Mouse (Mus musculus) gastrocnemius, postnatal 36 days (tissue): ENCODE results near the gene Nhp2. TPM values are rescaled to one million over a fixed set of nuclear protein-coding genes. Genes with fewer than 3 reads are reported as not detected.
"Not testable (repeated sequence)": the region's sequence is repeated elsewhere in the genome, so short reads cannot be mapped to it uniquely, and the experiment has no call there.

Experiments used
- DNase-seq, 2 experiments: peaks; one replicate each; pipeline ENCODE4 v3.0.0; 2022
- intact Hi-C: fragments of 180-260 bp; cut with DNase I; formaldehyde crosslinking; loops from one replicate; pipeline ENCODE4 v1.15.1; 2025
- total RNA-seq, 2 experiments: library from RNA; stranded (reverse); gene quantifications; 2 replicates each; pipeline ENCODE4 v1.2.3; 2021

Nhp2 gene
- total RNA-seq, 2 experiments from 2014 or later: 21.0 to 24.7 TPM

DNA sequence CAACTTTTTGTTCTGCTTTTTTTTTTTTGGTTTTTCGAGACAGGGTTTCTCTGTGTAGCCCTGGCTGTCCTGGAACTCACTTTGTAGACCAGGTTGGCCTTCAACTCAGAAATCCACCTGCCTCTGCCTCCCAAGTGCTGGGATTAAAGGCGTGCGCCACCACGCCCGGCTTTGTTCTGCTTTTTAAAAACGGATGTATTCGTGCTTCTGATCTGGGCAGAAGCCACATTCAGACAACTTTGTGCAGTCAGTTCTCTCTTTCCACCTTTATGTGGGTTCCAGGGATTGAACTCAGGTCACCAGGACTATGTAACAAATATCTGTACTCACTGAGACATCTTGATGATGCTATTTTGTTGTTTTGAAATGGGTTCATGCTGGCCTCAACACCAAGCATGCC, 13.7 kb downstream of the Nhp2 start:
- DNase-seq, intact Hi-C loops: not testable (repeated sequence)

DNA sequence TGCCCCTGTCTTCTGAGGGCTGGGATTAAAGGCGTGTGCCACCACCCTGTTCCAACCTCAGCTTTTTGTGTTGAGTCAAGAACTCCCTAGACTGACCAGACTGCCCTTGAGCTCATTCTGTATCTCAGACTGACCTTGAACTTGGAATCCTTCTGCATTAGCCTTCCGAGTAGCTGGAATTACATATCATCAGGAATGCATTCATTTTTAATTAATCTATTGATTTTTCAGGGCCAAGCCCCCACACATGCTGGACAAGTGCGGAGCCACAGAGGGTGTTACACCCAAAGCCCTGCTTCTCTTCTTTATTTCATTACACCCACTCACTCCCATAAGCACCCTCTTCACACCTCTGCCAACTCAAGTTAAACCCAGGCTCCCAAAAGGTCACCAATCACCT, 14.2 kb downstream of the Nhp2 start:
- intact Hi-C loops: no loop called here
- no peak for DNase-seq

DNA sequence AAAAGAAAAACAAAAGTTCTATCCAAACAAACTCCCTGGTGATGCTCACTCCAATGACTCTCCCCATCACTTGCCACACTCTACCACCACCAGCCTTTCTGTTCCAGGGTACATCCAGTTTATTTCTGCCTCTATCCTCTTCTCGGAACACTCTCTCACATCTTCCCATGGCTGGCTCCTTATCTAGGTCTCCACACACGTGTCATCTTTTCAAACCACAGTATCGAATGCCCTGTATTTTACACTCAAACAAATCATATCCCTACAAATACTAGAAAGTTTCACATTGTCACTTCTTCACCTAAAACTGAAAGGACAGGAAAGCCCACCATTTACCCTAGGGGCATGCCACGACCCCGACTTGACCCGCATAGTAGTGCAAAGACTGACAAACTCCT, 15.6 kb downstream of the Nhp2 start:
- DNase-seq: no peak
- intact Hi-C loops: no loop called here

DNA sequence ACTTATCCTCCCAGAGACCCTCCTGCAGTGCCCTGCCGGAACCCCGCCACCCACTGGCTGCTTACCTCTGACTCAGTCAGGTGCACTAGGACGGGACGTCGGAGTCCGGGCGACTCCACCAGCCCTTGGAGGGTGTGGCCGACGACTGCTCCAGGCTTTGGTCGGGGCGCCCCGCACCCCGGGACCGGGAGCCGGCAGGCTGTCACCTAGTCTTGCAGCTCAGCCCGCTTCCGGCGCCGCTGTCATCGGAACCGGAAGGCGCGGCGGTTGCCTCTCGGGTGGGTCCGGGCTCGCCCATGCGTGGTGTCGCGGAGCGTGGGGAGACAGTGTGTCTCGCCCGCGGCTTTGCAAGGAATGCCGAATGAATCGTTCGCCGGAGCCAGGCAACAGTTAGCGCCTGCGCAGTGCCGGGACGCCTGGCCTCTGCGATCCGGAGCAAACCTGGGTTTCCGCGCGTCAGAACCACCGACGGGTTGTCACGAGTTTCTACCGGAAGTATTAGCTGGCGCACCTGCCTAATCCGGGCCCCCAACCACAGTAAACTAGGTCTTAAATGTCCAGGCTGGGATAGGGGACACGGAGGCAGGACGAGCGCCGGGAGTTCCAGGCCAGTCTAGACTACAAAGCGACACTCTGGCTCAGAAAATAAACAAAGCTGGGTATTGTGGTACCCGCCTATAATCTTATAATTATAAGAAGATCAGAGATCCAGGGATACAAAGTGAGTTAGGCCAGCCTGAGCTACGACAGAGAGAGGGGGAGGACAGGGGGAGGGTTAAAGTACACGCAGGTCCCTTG, 16.2 kb downstream of the Nhp2 start, which contains the start of gene Rmnd5b:
Gene Rmnd5b (minus strand): TSS at position 372 of the 798 bp plus-strand sequence.
- intact Hi-C loops: no loop called here

DNA sequence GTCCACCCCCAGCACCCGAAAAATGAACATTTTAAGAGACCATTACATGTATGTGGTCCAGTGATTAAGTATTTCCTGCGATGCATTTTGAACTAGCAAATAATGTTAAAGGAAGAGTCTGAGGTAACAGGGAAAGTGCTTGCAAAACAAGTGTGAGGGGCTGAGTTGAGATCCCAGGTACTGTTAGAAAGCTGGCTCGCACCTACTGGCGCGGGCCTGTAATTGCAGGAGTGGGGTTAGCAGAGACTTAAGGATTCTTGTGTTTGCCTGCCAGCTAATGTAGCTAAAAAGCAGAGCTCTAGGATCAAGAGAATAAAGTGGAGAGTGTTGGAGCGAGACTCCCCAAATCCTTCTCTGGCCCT, 16.8 kb downstream of the Nhp2 start:
- intact Hi-C loops: no loop called here
- peak in 1 of 2 experiments; percentile 42 for DNase-seq

More for the DNA sequence above, 16.2 kb downstream of the Nhp2 start, which contains the start of gene Rmnd5b:
- DNase-seq: peak; percentile 83 to 88

DNA sequence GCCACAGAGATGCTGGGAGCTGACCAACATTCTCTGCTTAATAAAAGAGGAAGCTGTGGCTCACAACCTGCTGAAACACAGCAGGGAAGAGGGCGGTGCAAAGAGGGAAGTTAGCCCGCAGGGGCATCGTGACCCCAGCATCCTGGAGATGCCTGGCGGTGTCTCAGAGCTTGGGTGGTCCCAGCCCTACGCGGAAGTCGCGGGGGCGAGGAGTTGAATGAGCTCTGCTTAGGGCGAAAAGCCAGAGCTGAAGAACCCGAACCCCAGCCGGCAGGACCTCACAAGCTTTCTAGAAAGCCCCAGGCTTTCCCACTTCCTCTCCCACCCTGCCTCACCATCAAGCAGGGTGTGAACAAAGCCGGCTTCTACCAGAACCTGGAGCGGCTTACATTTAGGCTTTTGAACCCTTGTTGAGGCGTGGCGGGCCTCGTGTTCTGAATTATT, 18.5 kb downstream of the Nhp2 start:
- DNase-seq: no peak
- intact Hi-C loops: no loop called here

DNA sequence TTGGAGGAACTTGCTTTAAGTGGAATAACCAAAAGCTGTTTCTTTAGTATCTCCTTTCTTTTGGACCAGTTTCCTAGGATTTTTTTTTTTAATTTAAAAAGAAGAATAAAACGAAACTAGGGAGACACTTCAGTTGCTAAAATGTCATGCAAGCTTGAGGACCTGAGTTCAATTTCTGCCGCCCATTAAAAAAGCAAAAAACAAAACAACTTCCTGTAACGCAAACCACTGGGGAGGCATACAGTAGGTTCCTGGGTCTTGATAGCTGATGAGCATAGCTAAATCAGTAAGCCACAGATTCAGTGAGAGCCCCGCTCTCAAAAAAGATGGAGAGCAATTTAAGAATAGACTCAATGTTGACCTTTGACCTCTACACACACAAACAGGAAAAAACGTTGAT, 19.0 kb downstream of the Nhp2 start:
- no peak for DNase-seq
- intact Hi-C loops: no loop called here

DNA sequence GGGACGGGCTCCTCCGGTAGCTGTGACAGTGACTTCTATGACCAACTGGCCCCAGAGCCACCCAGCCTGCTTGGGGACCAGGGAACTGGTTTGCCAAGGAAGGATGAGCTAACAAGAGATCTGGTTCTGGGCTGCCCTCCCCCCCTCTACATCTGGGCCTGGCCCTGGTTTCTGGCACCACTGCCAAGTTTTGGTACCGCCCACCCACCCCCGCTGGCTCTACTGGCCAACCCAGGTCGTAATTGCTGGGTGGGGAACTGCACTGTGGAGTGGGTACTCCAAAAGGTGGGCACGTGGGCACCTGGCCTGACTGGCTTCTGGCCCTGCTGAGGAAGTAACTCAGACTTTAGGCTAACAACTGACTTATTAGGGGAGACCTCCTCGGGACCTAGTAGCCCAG, 21.2 kb downstream of the Nhp2 start:
- intact Hi-C loops: no loop called here
- DNase-seq: no peak

DNA sequence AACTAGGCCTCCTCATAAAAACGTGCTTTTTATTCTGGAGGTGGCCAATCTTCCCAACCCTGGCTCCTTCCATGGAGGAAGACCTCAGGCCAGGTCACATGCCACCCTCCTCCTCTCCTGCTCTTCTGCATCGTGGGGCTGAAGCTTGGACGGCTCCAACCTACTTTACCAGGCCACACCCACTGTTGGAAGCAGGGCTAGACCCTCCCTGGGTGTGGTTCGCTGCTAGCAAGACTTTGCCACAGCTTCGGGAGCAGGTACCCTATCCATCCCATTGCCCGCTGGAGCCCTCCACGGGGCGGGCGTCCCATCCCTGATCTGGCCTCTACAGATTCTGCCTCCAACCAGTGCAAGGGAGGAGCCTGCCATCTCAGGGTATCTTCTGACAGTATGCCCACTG, 23.7 kb downstream of the Nhp2 start:
- intact Hi-C loops: no loop called here
- no peak for DNase-seq

DNA sequence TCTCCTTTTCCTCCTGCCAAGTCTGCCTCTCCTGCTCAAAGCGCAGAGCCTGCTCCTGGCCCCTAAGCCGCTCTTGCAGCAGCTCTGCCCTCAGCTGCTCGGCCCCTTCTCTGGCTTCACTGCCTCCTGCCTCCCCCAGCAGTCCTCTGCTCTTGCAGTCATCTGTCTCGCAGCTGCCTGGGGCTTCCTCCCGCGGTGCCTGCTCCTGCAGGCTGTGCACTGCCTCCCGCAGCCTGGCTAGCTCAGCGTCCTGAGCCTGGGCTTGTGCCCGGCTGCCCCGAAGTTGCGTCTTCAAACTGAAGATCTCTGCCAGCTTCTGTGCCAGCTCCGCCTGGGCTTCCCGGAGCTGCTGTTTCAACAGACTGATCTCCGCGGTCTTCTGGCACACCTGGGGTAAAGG, 24.2 kb downstream of the Nhp2 start:
- intact Hi-C loops: no loop called here
- DNase-seq: peak in 1 of 2 experiments; percentile 30

DNA sequence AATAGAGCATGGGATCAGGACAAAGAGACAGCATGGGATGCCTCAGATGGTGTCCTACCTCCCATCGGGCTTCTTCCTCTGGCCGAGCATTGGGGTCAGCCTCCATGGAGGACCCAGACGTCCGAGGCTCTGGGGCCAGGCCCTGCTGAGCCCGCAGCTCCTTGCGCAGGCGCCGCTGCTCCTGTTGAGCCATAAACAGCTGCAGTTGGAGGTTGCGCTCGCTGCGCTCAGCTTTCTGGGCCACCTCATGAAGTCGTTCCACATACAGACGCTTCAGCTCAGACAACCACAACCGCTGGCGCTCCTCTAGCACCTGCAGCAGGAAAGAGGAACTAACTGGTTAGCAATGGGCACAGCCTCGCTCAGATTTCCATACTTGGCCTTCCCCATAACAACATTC, 24.7 kb downstream of the Nhp2 start:
- no peak for DNase-seq
- intact Hi-C loops: no loop called here

DNA sequence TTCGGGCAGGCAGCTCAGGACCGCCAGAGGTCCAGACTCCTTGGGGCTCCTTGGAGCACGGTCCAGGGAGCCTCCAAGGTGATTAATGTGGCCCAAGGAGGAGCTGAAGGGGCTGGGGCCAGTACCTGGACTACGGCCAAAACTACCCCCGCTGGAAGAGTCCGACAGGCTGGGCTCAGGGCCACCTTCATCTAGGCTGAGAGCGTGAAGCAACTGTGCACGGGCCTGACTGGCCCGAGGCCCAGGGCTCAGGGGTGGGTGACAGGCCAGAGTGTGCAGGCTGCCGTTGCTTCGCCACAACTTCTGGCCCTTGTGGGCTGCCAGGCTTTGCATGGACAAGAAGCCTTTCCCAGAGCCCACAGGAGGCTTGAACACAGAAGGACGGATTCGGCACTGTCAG, 25.8 kb downstream of the Nhp2 start:
- intact Hi-C loops: no loop called here
- DNase-seq: no peak

DNA sequence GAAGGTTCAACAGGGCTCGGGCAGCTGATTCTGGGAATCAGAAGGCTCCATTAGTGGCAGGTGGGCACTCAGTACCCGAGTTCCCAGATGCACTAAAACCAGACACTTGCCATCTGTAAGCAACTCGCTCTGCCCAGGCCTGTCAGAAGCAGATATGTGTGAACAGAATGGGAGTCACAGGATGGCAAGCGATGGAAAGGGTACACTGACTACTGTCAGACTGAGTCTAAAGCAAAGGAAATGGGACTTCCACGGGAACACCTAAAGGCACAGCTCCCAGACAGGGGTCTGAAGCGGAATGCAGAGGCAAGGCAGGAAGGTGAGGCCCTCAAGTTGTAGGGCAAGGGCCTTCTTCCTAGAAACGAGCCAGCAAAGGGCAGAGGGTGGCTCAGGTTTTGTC, 26.7 kb downstream of the Nhp2 start:
- DNase-seq: no peak
- intact Hi-C loops: no loop called here

DNA sequence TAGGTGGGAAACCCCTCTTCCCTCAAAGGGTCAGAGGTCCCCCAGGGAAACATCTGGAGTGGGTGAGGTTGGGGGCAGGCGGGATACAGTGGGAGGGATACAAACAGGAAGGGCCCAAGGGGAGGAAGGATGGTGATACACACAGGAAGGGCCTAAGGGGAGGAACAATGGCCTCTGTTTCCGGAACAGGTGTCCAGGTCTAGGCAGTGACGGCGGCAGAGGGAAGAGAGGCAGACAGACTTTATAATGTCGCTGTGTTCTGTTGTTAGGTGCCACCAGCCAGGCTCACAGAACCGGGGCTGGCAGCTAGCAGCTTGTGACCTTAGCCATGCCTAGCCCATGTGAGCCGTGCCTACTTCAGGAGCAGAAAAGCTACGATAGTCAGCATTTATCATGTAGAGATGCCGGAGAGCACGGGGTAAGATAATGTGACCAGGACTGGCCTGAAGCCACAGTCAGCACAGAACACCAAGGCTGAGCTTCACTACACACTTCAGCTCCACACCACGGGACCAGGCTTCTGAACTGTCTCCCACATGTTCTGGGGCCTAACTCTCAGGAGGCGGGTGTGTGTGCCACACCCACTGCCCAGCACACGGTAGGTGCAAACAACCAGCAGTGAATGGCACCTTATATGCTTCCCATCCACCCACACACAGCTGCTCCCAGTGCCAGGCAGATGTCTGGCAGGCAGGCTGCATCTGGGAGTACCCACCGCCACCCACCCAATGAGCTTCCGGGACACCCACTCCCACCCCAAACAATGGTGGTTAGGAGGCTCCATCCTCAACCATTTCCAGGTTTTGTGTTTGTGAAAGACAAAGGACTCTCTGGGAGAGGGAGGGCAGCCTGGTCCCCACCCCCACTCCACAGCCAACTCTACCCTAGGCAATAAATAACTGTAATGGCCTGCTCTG, 27.5 kb downstream of the Nhp2 start:
- intact Hi-C loops: no loop called here
- DNase-seq: no peak

DNA sequence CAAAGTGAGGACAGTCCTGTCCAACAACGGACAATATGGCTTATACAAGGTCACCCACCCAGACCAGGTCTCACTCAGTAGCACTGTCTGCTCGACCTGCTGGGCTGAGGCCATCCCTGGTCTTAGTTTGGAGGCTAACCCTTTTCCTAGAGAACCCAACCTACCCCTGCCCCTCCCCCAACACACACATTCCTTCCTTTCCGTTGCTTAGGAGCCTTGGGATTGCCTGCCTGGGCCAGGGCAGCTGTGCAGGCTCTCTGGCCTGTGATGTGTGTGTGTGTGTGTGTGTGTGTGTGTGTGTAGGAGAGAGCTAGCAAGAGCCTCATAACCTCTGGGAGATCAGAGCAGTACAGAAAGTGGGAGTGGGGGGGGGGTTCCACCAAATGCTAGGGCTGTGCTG, 29.0 kb downstream of the Nhp2 start:
- intact Hi-C loops: no loop called here
- DNase-seq: no peak

DNA sequence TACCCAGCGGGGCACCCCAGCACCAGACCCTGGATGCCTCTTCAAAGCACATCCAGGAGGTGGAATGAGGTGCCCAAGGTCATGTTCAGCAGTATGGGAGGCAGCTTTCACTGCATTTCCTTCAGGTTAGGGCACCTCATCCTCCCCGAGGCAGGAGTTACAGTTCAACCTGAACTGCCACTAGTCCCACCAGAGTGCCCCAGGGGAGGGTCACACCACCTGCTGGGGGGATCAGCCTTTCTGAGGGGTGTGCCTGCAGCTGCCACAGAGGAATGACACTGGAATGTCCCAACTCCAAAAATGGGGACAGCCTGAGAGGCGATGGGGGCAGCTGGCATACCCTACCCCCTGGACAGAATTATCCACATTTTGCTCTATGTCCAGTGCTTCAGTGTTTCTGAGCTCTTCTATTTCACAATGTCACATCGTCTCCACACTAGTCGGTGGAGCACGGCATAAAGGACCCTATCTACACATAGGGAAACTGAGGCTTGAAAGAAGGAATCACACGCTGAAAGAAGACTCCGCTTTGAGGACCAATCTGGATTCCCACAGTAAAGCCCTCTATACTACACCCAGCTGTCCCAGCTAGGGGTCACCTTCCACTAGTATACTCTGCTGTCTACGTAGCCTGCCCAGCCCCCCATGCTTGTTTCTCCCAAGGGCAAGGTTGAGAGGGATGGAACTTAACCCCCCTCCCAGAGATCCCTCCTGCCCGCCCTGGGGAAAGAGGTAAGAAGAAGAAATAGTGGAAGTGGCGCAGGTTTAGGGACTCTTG, 29.8 kb downstream of the Nhp2 start:
- intact Hi-C loops: no loop called here
- DNase-seq: no peak

DNA sequence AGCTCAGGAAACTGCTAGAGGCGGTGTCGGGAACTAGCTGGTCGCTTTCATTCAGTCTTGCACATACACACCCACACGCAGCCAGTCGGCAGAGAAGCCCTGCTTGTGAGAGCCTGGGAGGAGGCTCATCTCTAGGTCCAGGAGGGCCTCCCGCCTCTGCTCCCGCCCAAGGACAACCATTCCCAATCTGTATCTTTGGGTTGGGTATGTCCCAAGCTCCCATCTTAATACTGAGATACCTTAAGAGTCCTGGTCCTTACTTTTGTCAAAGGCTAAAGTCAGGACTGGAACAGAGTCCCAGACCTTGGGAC, 30.3 kb downstream of the Nhp2 start:
- no peak for DNase-seq
- intact Hi-C loops: no loop called here

DNA sequence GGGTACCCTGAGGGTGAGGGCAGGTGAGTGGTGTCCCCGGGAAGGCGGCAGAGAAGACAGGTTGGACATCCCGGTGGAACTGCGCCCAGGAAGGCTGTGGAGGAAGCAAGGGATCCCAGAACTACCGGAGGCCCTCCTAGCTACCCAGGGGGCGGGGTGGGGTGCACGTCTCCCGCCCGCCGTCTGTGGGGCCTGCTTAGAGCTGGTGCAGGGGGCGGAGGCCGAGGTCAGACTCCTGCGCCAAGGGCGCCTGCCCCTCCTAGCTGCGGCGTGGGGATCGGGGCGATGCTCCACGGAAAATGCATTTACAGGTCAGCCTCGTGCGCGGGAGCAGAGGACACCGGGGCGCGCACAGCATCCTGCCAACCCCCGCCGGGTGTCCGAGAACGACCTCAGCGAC, 30.7 kb downstream of the Nhp2 start:
- intact Hi-C loops: no loop called here
- no peak for DNase-seq

DNA sequence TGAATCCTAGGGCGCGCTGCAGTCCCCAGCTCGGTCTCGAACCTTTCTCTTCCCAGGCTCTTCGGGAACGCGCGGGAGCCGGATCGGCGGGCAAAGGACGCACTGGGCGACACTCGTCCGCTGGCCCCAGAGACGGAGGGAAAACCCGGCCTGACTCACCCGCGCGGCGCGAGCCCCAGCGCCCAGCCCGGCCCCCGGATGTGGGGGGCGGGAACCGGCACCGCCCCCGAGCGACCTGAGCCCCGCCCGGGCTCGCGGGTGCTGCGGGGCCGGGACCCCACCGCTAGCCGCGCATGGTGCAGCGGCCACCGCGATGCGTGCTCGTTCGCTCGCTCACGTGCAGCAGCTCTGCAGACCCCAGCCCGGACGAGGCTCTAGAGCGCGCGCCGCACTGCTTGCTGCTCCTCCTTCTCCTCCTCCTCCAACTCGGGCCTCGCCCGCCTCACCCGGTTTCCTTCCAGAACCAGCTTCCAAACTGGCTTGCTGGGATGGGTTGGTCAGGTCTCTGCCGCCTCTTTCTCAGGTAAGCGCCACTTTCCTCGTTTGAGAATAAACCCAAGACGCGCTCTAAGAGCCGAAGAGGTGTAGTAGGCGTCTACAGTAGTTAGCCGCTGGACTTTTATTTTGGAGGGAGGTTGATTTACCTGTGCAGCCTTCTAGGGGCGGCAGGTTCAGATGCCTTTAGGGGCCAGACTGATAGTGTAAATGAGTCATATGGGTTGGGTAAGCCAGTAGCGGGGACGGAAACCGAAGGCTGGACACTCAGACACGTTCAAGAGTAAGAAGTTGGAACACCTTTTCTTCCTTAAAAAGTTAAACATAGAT, 31.4 kb downstream of the Nhp2 start, which contains the start of the genes N4bp3 and D930048N14Rik:
Gene N4bp3 (minus strand): TSS at position 152 of the 825 bp plus-strand sequence.
Gene D930048N14Rik (plus strand): TSS at position 264 of the 825 bp plus-strand sequence.
- DNase-seq: peak; percentile 50 to 67
- intact Hi-C loops: no loop called here

DNA sequence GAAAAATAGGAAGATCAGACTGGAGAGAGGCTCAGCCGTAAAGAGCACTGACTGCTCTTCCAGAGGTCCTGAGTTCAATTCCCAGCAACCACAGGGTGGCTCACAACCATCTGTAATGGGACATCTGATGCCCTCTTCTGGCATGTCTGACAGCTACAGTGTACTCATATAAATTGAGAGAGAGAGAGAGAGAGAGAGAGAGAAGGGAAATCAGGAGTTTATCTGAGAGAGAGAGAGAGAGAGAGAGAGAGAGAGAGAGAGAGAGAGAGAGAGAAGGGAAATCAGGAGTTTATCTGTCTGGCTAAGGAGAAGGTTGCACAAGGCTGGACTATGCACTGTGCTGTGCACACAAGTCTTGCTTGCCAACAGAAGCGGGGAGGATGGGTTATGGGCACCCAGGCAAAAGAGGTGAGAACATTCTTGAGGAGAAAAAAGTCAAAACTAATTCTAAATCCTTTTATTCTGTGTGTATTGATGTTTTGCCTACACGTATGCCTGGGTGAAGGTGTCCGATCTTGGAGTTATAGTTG, 33.4 kb downstream of the Nhp2 start:
- no peak for DNase-seq
- intact Hi-C loops: no loop called here
